Mouse (Mus musculus) lung, embryonic 16.5 days (tissue): ENCODE data around the gene Plekhb1. TPM values are rescaled to one million over a fixed set of nuclear protein-coding genes. Genes with fewer than 3 reads are reported as not detected.

Source experiments
- ATAC-seq: fragments of 200-750 bp; cut with Nextera tagmentation; 2 replicates; pipeline ENCODE4 v1.8.0; 2017; ENCODE audit warnings: low read depth, mild to moderate bottlenecking, moderate library complexity
- H3K27ac ChIP-seq: fragments of 300-500 bp; sonication (generic); 2 replicates; pipeline ENCODE4 v1.5.1; 2014; ENCODE audit warnings: mild to moderate bottlenecking, control low read depth, low read length
- H3K27me3 ChIP-seq: fragments of 300-500 bp; sonication (generic); 2 replicates; pipeline ENCODE4 v1.6.1; 2014; ENCODE audit warnings: low read depth, low read length, mixed read lengths; ENCODE audit not compliant: control insufficient read depth, insufficient read depth
- H3K36me3 ChIP-seq: fragments of 300-500 bp; sonication (generic); 2 replicates; pipeline ENCODE4 v1.6.1; 2014; ENCODE audit warnings: low read length; ENCODE audit not compliant: control insufficient read depth, insufficient read depth
- H3K4me1 ChIP-seq: fragments of 300-500 bp; sonication (generic); replicated peaks from 2 replicates; pipeline ENCODE4 v1.6.1; 2014; ENCODE audit warnings: low read length, mixed read lengths; ENCODE audit not compliant: control insufficient read depth, insufficient read depth
- H3K4me2 ChIP-seq: fragments of 300-500 bp; sonication (generic); 2 replicates; pipeline ENCODE4 v1.6.1; 2014; ENCODE audit warnings: low read depth, low read length, control low read depth
- H3K4me3 ChIP-seq: fragments of 300-500 bp; sonication (generic); 2 replicates; pipeline ENCODE4 v1.5.1; 2014; ENCODE audit warnings: mild to moderate bottlenecking, low read length, control low read depth
- H3K9ac ChIP-seq: fragments of 300-500 bp; sonication (generic); 2 replicates; pipeline ENCODE4 v1.6.1; 2014; ENCODE audit warnings: low read length, control low read depth
- H3K9me3 ChIP-seq: fragments of 300-500 bp; sonication (generic); 2 replicates; pipeline ENCODE4 v1.6.1; 2016; ENCODE audit warnings: low read length; ENCODE audit not compliant: control insufficient read depth
- WGBS: fragments of 180-500 bp; shearing (Covaris S2); extraction: QIAGEN DNeasy Blood & Tissue Kit; methylation state at CpG from one replicate; pipeline ENCODE4 v1.1.7; 2014; 5-methylcytosine and 5-hydroxymethylcytosine counted together
- polyA plus RNA-seq: library from polyadenylated mRNA; unstranded; fragments of >200 nt; fragmentation: Nextera tagmentation; extraction: Ambion mirVana; gene quantifications from 2 replicates; pipeline ENCODE4 v1.2.1, GENCODE M21; 2015

The Plekhb1 gene
- polyA plus RNA-seq, 1 experiment from 2014 or later, result 24.0 TPM

GRCm38 (mm10) chr7:100663190-100663589, 976 bp upstream of the Plekhb1 start:
- H3K27ac ChIP-seq, result no peak overlapping the region
- H3K4me1 ChIP-seq, result peaks cover 4% of the 10 kb centered on the region; the same call in 1 of the 2 replicates
- H3K4me2 ChIP-seq, result peak overlapping the region; percentile 31
- no peaks in the 10 kb centered on the region for H3K9me3 ChIP-seq
- H3K9ac ChIP-seq, result no peak overlapping the region
- H3K36me3 ChIP-seq, result no peaks in the 10 kb centered on the region
- WGBS, result under 1% methylated on average over 13 of the region's 13 CpGs
- no peak overlapping the region for H3K4me3 ChIP-seq
- H3K27me3 ChIP-seq, result no peaks in the 10 kb centered on the region
- peak; percentile 92 for ATAC-seq

DNA sequence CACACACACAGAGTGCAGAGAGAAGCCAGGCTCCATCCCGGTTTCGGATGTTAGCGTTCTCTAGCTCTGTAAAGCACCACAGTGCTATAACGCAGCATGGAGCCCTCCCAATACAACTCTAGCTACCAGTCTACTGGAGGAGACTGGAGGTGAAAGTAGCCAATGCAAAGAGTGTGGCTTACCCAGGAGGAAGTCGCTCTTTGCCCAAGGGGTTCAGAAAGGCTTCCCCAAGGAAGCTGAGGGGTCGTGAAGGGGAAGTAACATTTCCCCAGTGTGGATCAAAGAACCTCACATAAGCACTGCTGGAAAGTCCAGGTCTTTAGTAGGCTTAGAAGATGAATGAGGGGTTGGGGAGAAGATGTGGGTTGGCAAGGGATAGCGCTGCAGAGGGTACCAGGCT, 950 bp downstream of the Plekhb1 start:
- Histone ChIP-seq H3K27me3 (no peaks in the 10 kb centered on the region), H3K9ac (no peak overlapping the region), H3K4me2 (no peak overlapping the region), H3K9me3 (no peaks in the 10 kb centered on the region), H3K27ac (no peak overlapping the region), H3K36me3 (no peaks in the 10 kb centered on the region), H3K4me3 (no peak overlapping the region), H3K4me1 (peaks cover 4% of the 10 kb centered on the region; the same call in 1 of the 2 replicates)
- ATAC-seq, result no peak
- WGBS, result 81% methylated on average over 7 of the region's 7 CpGs

DNA sequence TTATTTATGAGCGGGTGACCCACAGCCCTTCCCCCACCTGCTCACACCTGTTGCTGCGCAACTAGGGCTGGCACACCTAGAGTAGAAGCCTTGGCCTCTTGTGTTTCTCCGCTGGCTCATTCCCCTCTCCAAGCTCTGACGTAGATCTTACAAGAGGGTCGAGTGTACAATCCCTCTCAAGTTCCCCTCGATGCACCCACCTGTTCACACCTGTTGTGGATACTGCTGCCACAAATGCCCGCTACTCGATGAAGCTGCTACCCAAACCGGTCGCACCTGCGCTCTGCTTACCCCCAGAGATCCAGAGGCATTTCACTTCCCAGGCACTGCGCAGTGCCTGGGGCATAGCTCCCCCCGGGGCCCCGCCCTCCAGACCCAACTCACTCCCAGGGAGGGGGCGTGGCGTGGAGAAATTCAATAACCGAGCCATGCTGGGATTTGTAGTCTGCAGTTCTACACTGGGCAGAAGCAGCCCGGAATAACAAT, 4.1 kb downstream of the Plekhb1 start:
- H3K4me2 ChIP-seq, result peak overlapping the region; percentile 44
- no peaks in the 10 kb centered on the region for H3K27me3 ChIP-seq
- 0 out of 2 replicates have a peak, but pooled peaks cover 2% of the 10 kb centered on the region for H3K4me1 ChIP-seq
- ATAC-seq, result peak; percentile 87
- H3K9me3 ChIP-seq, result no peaks in the 10 kb centered on the region
- no peak overlapping the region for H3K9ac ChIP-seq
- H3K27ac ChIP-seq, result 0 out of 2 replicates have a peak overlapping the region, but pooled peaks have one; percentile 56
- no peaks in the 10 kb centered on the region for H3K36me3 ChIP-seq
- WGBS, result 19% methylated on average over 18 of the region's 18 CpGs
- peak overlapping the region; percentile 37 for H3K4me3 ChIP-seq

- no peaks in the 10 kb centered on the region for H3K27me3 ChIP-seq
- no peak overlapping the region for H3K9ac ChIP-seq
- no peaks in the 10 kb centered on the region for H3K36me3 ChIP-seq
- H3K4me3 ChIP-seq, result no peak overlapping the region
- no peak overlapping the region for H3K27ac ChIP-seq
- H3K4me1 ChIP-seq, result no peaks in the 10 kb centered on the region
- H3K4me2 ChIP-seq, result no peak overlapping the region
- no peaks in the 10 kb centered on the region for H3K9me3 ChIP-seq
- WGBS, result 20% methylated on average over 5 of the region's 5 CpGs
- no peak for ATAC-seq
Observed at GRCm38 (mm10) chr7:100656739-100657138, 5.5 kb downstream of the Plekhb1 start.

- Histone ChIP-seq H3K36me3 (no peaks in the 10 kb centered on the region), H3K4me1 (no peaks in the 10 kb centered on the region), H3K4me2 (no peak overlapping the region), H3K27me3 (no peaks in the 10 kb centered on the region), H3K27ac (no peak overlapping the region), H3K4me3 (no peak overlapping the region), H3K9me3 (no peaks in the 10 kb centered on the region), H3K9ac (no peak overlapping the region)
- ATAC-seq, result no peak
- WGBS, result 84% methylated on average over 8 of the region's 8 CpGs
Observed at GRCm38 (mm10) chr7:100654441-100654840, 7.8 kb downstream of the Plekhb1 start.

GRCm38 (mm10) chr7:100653480-100654266, 8.5 kb downstream of the Plekhb1 start:
- ATAC-seq, result no peak
- 77% methylated on average over 9 of the region's 9 CpGs for WGBS
- Histone ChIP-seq H3K36me3 (no peaks in the 10 kb centered on the region), H3K4me1 (no peaks in the 10 kb centered on the region), H3K27me3 (no peaks in the 10 kb centered on the region), H3K27ac (no peak overlapping the region), H3K4me3 (no peak overlapping the region), H3K4me2 (no peak overlapping the region), H3K9ac (no peak overlapping the region), H3K9me3 (no peaks in the 10 kb centered on the region)

GRCm38 (mm10) chr7:100651011-100651410, 11.2 kb downstream of the Plekhb1 start:
- no peaks in the 10 kb centered on the region for H3K27me3 ChIP-seq
- H3K27ac ChIP-seq, result no peak overlapping the region
- H3K4me2 ChIP-seq, result no peak overlapping the region
- H3K9me3 ChIP-seq, result no peaks in the 10 kb centered on the region
- no peak overlapping the region for H3K4me3 ChIP-seq
- no peak overlapping the region for H3K9ac ChIP-seq
- ATAC-seq, result no peak
- WGBS, result 50% methylated on average over 4 of the region's 4 CpGs
- H3K4me1 ChIP-seq, result no peaks in the 10 kb centered on the region
- H3K36me3 ChIP-seq, result no peaks in the 10 kb centered on the region

DNA sequence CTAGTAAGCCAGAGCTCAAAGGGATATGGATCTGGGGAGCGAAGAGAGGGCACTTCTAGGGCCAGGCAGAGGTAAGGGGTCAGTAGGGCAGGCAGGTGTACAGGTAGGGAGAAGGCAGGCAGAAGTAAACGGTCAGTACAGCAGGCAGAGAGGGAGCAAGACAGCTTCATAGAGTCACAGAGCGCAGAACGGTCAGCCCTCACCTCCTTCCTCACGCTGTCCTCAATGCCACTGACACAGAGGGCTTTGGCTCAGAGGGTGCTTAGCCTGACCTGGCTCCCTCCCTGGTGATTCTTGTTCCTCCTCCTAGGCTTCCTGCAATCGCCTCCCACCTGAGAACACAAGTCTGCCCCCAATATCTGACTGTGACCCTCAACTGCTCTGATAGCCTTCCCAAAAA, 11.8 kb downstream of the Plekhb1 start:
- Histone ChIP-seq H3K4me3 (no peak overlapping the region), H3K4me2 (no peak overlapping the region), H3K9ac (no peak overlapping the region), H3K36me3 (no peaks in the 10 kb centered on the region), H3K4me1 (no peaks in the 10 kb centered on the region), H3K27me3 (no peaks in the 10 kb centered on the region), H3K9me3 (no peaks in the 10 kb centered on the region), H3K27ac (no peak overlapping the region)
- no peak for ATAC-seq
- 80% methylated on average over 6 of the region's 6 CpGs for WGBS

- H3K27ac ChIP-seq, result no peak overlapping the region
- no peak overlapping the region for H3K9ac ChIP-seq
- no peak overlapping the region for H3K4me2 ChIP-seq
- no peak overlapping the region for H3K4me3 ChIP-seq
- H3K36me3 ChIP-seq, result no peaks in the 10 kb centered on the region
- no peaks in the 10 kb centered on the region for H3K9me3 ChIP-seq
- WGBS, result 58% methylated on average over 8 of the region's 8 CpGs
- no peak for ATAC-seq
- no peaks in the 10 kb centered on the region for H3K27me3 ChIP-seq
- no peaks in the 10 kb centered on the region for H3K4me1 ChIP-seq
Observed at GRCm38 (mm10) chr7:100649826-100650225, 12.4 kb downstream of the Plekhb1 start.
